Mouse (Mus musculus) megakaryocyte-erythroid progenitor cell, adult 5-6 weeks (primary cell): ENCODE results near the gene Hk3. TPM values are rescaled to one million over a fixed set of nuclear protein-coding genes. Genes with fewer than 3 reads are reported as not detected.
A peak's percentile ranks its signal among the peaks of the same experiment; 100 is the strongest.

ENCODE experiments used
- ATAC-seq: replicated peaks from 2 replicates; pipeline ENCODE4 v1.8.0; 2016; ENCODE audit warnings: mild to moderate bottlenecking, inconsistent platforms; ENCODE audit not compliant: severe bottlenecking, poor library complexity, low FRiP score, low TSS enrichment
- total RNA-seq, 2 experiments: library from RNA; stranded (forward) in 1 of 2; stranded (reverse) in 1 of 2; fragments of 200-1000, 215-1000 nt in 1 of 2; fragments of >200 nt in 1 of 2; fragmentation: Nextera tagmentation in 1 of 2; gene quantifications; 2 replicates each; pipeline ENCODE4 v1.2.3; 2014 to 2017

Hk3 gene
- 2.6 TPM in 1 of 2 replicates, not detected in the other for total RNA-seq (2014; fragmentation: Nextera tagmentation)
- 0.38 and 1.9 TPM in 2 replicates for total RNA-seq (2017)

GRCm38 (mm10) chr13:55021194-55021779 lies at the start of gene Hk3:
Hk3 (minus strand) TSS chr13:55021385.
- no peak for ATAC-seq

GRCm38 (mm10) chr13:55069719-55070118 lies 48.5 kb upstream of the Hk3 start:
- ATAC-seq, result no peak

- ATAC-seq, result no peak
These were observed 42.1 kb upstream of the Hk3 start for GRCm38 (mm10) chr13:55063276-55063675.

- 0 out of 2 replicates have a peak, but pooled peaks have one; percentile 55 for ATAC-seq
These were observed 36.9 kb upstream of the Hk3 start for GRCm38 (mm10) chr13:55058042-55058441.

- ATAC-seq, result no peak
These were observed 26.5 kb upstream of the Hk3 start for GRCm38 (mm10) chr13:55047706-55048105.

- ATAC-seq, result no peak
These were observed 18.8 kb upstream of the Hk3 start for GRCm38 (mm10) chr13:55040016-55040415.

GRCm38 (mm10) chr13:55024215-55024614 lies 3.0 kb upstream of the Hk3 start:
- ATAC-seq, result no peak

GRCm38 (mm10) chr13:55022715-55023114 lies 1.5 kb upstream of the Hk3 start:
- ATAC-seq, result peak; percentile 56; the same call in 1 of the 2 replicates

- ATAC-seq, result peak; percentile 29; the same call in 1 of the 2 replicates
These were observed 1.1 kb upstream of the Hk3 start for GRCm38 (mm10) chr13:55022256-55022655.

- no peak for ATAC-seq
These were observed 1.1 kb downstream of the Hk3 start for GRCm38 (mm10) chr13:55020051-55020450.

GRCm38 (mm10) chr13:55019181-55019580 lies 2.0 kb downstream of the Hk3 start:
- no peak for ATAC-seq

GRCm38 (mm10) chr13:55018700-55019099 lies 2.5 kb downstream of the Hk3 start:
- no peak for ATAC-seq

GRCm38 (mm10) chr13:55017898-55018599 lies 3.1 kb downstream of the Hk3 start:
- no peak for ATAC-seq

GRCm38 (mm10) chr13:55017154-55017897 lies 3.9 kb downstream of the Hk3 start:
- no peak for ATAC-seq

- no peak for ATAC-seq
These were observed 6.7 kb downstream of the Hk3 start for GRCm38 (mm10) chr13:55014451-55014850.

GRCm38 (mm10) chr13:55013702-55014344 lies 7.4 kb downstream of the Hk3 start:
- no peak for ATAC-seq

- ATAC-seq, result 0 out of 2 replicates have a peak, but pooled peaks have one; percentile 20
These were observed 9.2 kb downstream of the Hk3 start for GRCm38 (mm10) chr13:55011981-55012478.

- no peak for ATAC-seq
These were observed 10.1 kb downstream of the Hk3 start for GRCm38 (mm10) chr13:55011103-55011502.

GRCm38 (mm10) chr13:55008589-55008988 lies 12.6 kb downstream of the Hk3 start:
- ATAC-seq, result no peak

GRCm38 (mm10) chr13:55006415-55006742 lies 14.8 kb downstream of the Hk3 start:
- ATAC-seq, result no peak
